Mouse (Mus musculus): ENCODE data around the gene Clta.

Gene Clta

GRCm38 (mm10) chr4:44072873-44073441 lies 68.7 kb downstream of the Clta start:
- DNase-seq (ENCODE audit: low read depth, low spot score), result no peak

GRCm38 (mm10) chr4:44073799-44074198 lies 69.5 kb downstream of the Clta start:
- DNase-seq (ENCODE audit: low read depth, low spot score), result no peak

GRCm38 (mm10) chr4:44074422-44074821 lies 70.2 kb downstream of the Clta start:
- no peak for DNase-seq (ENCODE audit: low read depth, low spot score)

GRCm38 (mm10) chr4:44078358-44078933 lies 74.2 kb downstream of the Clta start:
- no peak for DNase-seq (ENCODE audit: low read depth, low spot score)

All from CD4-positive helper T cell, adult 2 months (primary cell).